Mouse (Mus musculus) colon, adult 2 months (tissue): ENCODE results near the gene Cops7b. TPM values are rescaled to one million over a fixed set of nuclear protein-coding genes. Genes with fewer than 3 reads are reported as not detected.

Experiments used
- polyA plus RNA-seq: library from polyadenylated mRNA; depleted of rRNA; stranded (reverse); fragments of >200 nt; gene quantifications from 2 replicates; pipeline ENCODE4 v1.2.3, GENCODE M21; 2012; rRNA removed

Cops7b gene
- 19.7 and 28.5 TPM in 2 replicates for polyA plus RNA-seq

DNA sequence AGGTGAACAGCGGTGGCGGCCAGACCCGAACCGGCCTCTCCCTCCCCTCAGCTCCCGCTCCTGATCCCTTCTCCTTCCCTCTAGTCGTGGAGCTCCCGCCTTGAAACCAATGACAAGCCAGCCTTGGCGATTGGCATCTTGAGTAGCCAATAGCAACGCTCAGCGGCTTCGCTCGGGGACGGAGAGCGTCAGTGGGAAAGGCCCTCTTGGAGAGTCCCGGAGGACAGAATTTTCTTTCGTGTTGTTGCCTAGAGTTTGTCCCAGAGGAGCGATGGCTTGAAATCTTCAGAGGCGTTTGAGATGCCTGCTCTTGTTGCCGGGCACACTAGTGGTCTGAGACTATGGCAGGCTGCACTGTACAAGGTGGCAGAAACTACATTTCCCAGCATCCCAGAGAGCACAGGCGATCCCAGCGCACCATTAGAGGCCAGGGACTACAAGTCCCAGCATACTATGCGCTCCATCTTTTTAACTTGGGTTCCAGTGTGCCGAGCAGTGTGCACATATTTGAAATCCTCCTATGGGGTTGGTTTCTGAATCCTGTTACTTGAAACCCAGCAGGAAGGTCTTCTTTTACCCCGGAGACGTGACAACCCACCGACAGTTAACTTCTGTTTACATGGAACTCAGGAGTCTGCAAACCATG is at the start of gene Cops7b, which contains the start of gene Pde6d:
TSS of gene Cops7b (plus strand) at position 454 of the 646 bp plus-strand sequence.
TSS of gene Pde6d (minus strand) at position 179 of the 646 bp plus-strand sequence.

Other genes starting within 250 kb of the Cops7b start
- 4.1 and 7.6 TPM in 2 replicates for gene Ncl, start 223.5 kb upstream of the Cops7b start, polyA plus RNA-seq
- gene Nmur1, start 156.7 kb upstream of the Cops7b start, polyA plus RNA-seq = 2.6 and 4.0 TPM in 2 replicates
- not detected in 2 replicates for gene Tex44, start 156.6 kb upstream of the Cops7b start, polyA plus RNA-seq
- gene Ptma, start 56.2 kb upstream of the Cops7b start, polyA plus RNA-seq = 947 and 1,019 TPM in 2 replicates
- gene Pde6d, start 275 bp upstream of the Cops7b start, polyA plus RNA-seq = 11.8 and 12.7 TPM in 2 replicates
- 0.29 TPM in 1 of 2 replicates, not detected in the other for gene Nppc, start 87.7 kb downstream of the Cops7b start, polyA plus RNA-seq
- 8.3 and 8.6 TPM in 2 replicates for gene Dis3l2, start 120.9 kb downstream of the Cops7b start, polyA plus RNA-seq